Mouse (Mus musculus) spleen, postnatal 14 days (tissue): Measurements from ENCODE around the gene Gsdme.

Experiments used
- DNase-seq, 2 experiments: peaks; one replicate each; pipeline ENCODE4 v3.0.0; 2021 to 2022; ENCODE audit warnings: low spot score in 2 of 2

Gene Gsdme

GRCm38 (mm10) chr6:50263670-50264069 is at the start of gene Gsdme:
Gsdme (minus strand) TSS chr6:50263862.
- no peak for DNase-seq

DNA sequence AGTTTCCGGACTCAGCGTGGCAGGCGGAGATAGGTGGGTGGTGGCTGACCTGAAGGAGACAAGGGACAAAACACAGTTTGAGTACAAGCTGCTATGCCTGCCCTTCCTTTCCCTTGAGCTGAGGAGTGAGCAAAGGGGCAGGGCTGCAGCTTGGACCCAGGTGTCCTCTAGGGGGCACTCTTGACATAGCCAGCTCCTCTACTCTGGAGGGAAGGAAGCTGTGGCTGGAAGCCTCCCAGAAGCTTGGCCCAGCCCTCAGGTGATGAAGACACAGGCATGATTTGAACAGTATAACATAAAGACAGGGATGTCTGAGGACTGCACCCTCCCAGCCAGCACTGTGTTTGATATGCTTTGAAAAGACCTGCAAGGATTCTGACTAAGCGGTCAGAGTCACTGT is 49.0 kb upstream of the Gsdme start:
- DNase-seq: peak; percentile 51 to 57

GRCm38 (mm10) chr6:50309019-50309418 is 45.4 kb upstream of the Gsdme start:
- no peak for DNase-seq

DNA sequence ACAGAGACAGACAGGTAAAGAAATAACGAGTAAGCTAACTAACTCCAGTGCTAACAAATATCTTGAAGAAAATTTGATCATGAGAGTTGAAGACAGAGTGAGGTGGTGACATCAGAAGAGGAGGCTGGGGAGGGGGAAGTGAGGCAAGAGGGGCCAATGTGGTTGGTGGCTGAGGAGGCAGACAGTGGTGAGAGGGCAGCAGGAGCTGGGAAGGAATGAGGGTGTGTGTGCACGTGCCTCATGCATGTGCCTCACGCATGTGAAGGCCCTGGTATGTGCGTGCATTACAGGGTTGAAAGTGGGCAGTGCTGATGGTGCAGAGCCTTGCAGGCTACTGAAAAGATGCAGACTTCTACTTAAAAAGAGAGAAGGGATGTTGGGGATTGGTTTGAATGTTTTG is 43.0 kb upstream of the Gsdme start:
- DNase-seq: no peak

GRCm38 (mm10) chr6:50304949-50305491 is 41.4 kb upstream of the Gsdme start:
- peak; percentile 35 to 64 for DNase-seq

DNA sequence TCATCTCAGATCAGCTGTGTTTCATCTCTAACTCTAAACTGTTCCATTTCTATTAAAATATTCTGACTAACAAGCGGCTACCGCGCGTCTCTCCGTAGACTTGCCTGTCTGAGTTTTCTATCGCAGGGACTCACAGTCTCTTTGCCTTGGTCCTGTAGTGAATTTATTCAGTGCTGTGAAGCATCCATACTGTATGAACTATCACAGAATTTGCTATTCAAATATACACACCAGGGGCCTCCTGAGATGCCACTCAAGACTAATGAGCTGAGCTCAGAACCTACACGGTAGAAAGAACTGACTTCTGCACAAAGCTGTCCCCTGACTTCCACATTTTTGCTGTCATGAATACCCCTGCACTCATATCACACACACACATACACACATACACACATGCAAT is 37.5 kb upstream of the Gsdme start:
- no peak for DNase-seq

DNA sequence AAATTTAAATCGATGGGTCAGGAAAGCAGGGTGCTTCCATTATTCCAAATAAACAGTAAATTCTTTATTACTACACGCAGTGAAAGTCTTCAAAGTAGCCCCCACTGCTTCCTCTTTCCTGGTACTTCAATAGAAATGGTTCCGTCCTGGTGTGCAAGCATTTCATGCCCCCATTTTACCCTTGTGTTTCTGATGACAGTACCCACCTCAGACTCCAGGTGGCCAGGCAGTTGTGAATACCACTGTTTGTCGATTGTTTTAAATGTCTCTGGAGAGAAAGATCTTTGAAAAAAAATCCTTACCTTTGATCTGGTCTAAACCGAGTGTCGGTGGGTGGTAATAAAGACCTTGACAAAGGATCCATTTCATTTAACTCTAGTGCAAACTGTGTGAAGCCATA is 37.0 kb upstream of the Gsdme start:
- DNase-seq: no peak

DNA sequence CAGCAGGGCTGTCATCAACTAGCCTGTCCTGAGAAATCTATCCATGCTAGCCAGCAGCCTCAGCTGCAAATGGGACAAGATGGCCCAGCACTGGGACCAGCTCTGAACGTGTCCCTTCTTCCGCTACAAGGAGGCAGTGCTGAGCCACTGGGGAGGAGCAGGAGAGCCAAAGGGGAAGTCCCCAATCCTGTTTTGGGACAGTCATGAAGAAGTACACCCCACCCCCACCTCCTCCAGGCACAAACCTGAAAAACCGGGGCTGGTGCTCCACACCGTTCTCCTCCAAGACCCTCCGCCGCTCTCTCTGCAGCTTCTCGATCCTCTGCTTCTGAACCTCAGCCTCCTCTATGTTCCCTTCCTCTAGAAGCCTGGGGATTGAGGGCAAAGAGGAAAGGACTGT is 35.4 kb upstream of the Gsdme start:
- no peak for DNase-seq

GRCm38 (mm10) chr6:50297671-50298070 is 34.0 kb upstream of the Gsdme start:
- DNase-seq: no peak

DNA sequence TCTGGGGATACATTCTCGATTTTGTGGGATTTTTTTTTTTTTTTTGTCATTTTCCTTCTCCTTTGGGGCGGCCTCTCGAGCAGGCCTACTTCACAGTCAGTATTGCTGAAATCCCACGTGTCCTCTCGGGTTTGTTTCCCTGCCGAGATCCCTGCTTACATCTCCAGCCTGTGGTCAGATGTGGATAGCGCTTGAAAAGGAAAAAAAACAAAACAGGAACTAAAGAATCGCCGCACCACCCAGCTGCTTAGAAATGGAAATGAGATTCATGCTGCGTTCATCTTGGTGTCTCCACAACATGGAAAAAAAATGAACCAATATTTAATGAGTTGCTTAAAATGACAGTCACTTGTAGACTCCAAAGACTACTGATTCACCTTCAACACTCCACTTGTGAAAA is 31.5 kb upstream of the Gsdme start:
- no peak for DNase-seq

DNA sequence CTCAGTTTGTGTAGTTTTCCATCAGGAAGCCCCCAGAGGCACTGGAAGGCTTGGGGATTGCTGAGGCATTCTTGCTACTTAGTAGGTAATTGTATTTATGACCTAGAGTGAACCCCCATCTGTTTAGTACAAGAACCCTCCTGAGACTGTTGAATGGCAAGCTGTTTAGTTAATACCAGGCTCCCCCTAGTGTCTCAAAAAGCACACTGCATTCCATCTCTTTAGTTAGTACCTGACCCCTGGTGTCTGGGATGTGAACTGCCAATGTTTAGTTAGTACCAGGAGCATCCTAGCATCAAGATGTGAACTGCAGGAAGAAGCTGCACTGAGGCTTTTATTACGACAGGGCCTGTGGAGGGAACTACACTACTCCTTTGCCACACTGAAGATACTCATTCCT is 30.5 kb upstream of the Gsdme start:
- DNase-seq: peak; percentile 15 to 63

DNA sequence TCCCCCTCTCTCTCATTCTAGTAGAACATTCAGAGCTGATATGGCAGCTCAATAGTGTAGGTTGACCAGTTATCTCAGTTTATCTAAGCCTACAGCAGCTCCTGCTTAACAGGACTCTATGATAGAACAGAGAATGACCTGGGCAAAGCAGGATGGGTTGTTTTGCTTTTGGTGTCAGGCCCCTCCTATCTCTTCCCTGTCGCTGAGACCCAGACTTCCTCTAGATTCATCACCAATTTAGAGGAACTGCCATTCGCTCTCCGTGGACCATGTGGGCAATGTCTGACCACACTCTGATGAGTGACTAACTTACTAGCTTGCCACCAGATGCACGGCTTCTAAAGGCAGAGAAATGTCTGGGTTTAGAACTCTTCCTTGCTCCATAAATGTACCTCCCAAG is 28.0 kb upstream of the Gsdme start:
- no peak for DNase-seq

- no peak for DNase-seq
Observed at GRCm38 (mm10) chr6:50286881-50287280, 23.2 kb upstream of the Gsdme start.

- DNase-seq: no peak
Observed at GRCm38 (mm10) chr6:50279642-50280041, 16.0 kb upstream of the Gsdme start.

DNA sequence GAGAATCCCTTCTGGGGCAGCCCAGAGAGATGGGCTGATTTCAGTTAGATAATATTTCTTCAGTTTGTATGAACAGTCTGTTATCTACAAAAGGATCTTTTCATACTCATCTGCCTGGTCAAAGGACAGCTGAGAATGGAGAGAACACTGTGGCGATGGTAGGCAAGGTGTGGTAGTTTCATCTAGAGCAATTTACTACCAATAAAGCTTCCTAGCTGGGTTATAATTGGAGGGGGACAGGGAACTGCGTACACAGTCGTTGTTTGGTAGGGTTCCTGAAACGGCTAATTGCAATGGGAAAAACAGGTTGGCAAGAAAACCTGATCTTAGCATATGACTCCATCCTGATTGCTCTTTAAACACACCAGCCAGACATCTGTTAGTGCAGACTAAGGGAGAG is 10.3 kb upstream of the Gsdme start:
- DNase-seq: no peak

DNA sequence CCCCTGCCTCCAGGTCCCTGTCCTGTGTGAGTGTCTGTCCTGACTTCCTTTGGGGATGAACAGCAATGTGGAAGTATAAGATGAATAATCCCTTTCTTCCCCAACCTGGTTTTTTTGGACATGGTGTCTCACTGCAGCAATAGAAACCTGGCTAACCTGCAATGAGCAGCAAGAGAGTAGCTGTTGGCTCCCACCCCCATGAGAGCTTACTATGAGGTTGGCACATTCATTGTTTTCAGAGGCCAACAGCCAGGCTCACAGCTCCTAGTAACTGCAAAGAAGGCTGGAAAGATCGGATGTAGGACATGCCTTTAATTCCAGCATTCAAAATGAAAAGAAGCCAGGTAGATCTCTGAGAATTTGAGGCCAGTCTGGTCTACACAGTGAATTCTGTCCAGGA is 9.8 kb upstream of the Gsdme start:
- DNase-seq: no peak

DNA sequence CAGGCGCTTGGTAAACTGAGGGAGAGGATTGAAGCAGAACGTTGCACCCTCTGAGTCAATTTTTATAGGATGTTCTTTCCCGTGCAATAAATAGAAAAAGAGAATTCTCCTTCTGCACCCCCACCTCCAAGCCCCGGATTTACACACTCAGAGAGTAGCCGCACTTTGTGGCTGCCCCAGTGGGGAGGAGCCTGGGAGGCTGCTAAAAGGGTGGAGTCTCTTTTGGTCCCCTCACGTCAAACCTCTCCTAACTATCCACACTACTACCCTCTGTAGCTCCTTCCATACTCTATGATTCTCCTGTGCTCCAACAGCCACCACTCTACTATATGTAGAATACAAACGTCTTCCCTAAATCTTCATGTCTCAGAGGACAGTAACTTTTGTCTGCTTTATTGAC is 1.4 kb downstream of the Gsdme start:
- DNase-seq: no peak

DNA sequence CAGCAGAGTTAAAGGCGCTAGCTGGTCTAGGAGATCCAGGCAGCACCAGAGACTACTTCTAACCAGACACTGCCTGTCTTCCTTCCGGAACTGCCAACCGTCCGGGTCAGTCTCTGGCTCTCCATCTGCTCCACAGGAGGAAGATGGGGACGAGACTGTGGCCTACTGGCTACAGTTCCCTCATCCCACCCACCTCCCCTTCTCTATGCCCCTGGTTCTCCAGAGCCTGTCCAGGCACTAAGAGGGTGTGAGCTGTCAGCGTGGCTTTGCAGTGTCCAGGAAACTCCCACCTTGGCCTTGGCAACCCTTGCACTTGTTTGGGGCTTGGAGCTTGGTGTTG is 1.8 kb downstream of the Gsdme start:
- DNase-seq: no peak

GRCm38 (mm10) chr6:50261201-50261921 is 2.3 kb downstream of the Gsdme start:
- peak; percentile 15 to 48 for DNase-seq

DNA sequence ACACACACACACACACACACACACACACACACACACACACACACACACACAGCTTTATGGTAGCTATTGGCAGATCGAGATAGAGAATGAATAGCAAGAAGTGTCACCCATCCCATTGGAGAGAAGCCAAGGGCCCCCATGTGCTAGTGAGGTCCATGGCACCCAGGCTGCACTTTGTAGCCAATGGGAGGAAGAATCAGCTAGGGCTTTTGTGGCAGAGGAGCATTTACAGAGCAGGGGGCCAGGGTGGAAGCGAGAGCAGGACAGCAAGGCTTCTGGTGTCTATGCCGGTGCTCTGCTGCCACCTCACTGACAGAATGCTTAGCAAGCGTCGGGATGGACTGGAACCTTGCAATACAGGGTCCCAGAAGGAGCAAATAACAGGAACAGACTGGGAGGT is 8.3 kb downstream of the Gsdme start:
- no peak for DNase-seq

GRCm38 (mm10) chr6:50254723-50255184 is 8.9 kb downstream of the Gsdme start:
- DNase-seq: no peak

DNA sequence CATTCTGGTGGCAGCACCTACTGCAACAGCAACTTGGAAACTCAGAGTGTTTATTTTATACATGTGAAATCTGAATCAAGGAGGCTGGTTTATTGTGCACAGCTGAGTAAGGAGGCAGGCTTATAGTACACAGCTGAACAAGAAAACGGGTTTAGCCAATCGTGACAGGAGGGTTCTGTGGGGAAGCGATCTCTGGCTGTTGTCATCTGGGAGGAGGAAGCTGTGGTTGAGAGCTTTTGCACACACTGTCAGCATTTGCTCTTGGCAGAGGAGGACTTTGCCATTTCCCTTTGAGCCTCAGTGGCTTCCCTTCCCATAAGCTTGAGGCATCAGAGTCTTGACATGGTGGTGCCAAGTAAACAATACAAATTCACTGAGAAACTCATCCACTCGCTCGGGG is 11.0 kb downstream of the Gsdme start:
- DNase-seq: peak in 1 of 2 experiments; percentile 4

- no peak for DNase-seq
Observed at GRCm38 (mm10) chr6:50247791-50248190, 15.9 kb downstream of the Gsdme start.

DNA sequence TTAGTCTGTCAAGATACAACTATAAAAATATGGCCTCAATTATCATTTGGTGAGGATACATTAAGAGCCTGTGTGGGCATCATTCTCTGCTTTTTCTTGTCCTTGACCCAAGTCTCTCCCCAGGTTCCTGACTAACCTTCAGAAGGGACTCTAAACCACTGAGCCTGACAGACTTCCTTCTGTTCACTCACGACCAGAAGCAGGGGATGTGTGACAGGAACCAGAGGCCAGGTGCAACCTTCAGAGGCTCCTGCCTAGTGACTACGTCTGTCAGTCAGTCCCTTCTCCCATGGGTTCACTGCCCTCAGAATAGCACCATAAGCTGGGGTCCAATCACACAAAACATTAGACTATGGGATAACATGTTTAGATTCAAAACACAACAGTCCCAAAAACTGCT is 16.3 kb downstream of the Gsdme start:
- DNase-seq: no peak
